Mouse (Mus musculus) limb, embryonic 15.5 days (tissue): ENCODE data around the gene Gtpbp4. TPM values are rescaled to one million over a fixed set of nuclear protein-coding genes. Genes with fewer than 3 reads are reported as not detected.
"Not testable (repeated sequence)": the region's sequence is repeated elsewhere in the genome, so short reads cannot be mapped to it uniquely, and the experiment has no call there.

Experiments used
- ATAC-seq: fragments of 200-750 bp; cut with Nextera tagmentation; 2 replicates; pipeline ENCODE4 v1.8.0; 2017; ENCODE audit warnings: low read depth, moderate TSS enrichment; ENCODE audit not compliant: insufficient number of reproducible peaks, low FRiP score, low TSS enrichment
- H3K27ac ChIP-seq: fragments of 300-500 bp; sonication (generic); 2 replicates; pipeline ENCODE4 v1.5.1; 2015; ENCODE audit warnings: moderate library complexity, mild to moderate bottlenecking, inconsistent platforms
- H3K27me3 ChIP-seq: fragments of 300-500 bp; sonication (generic); 2 replicates; pipeline ENCODE4 v1.6.1; 2015; ENCODE audit warnings: inconsistent platforms
- H3K36me3 ChIP-seq: fragments of 300-500 bp; sonication (generic); 2 replicates; pipeline ENCODE4 v1.6.1; 2015; ENCODE audit warnings: inconsistent platforms
- H3K4me1 ChIP-seq: fragments of 300-500 bp; sonication (generic); 2 replicates; pipeline ENCODE4 v1.6.1; 2015; ENCODE audit warnings: inconsistent platforms
- H3K4me2 ChIP-seq: fragments of 300-500 bp; sonication (generic); 2 replicates; pipeline ENCODE4 v1.6.1; 2015; ENCODE audit warnings: mild to moderate bottlenecking, inconsistent platforms
- H3K4me3 ChIP-seq: fragments of 300-500 bp; sonication (generic); 2 replicates; pipeline ENCODE4 v1.5.1; 2015; ENCODE audit warnings: mild to moderate bottlenecking, inconsistent platforms
- H3K9ac ChIP-seq: fragments of 300-500 bp; sonication (generic); 2 replicates; pipeline ENCODE4 v1.6.1; 2015; ENCODE audit warnings: inconsistent platforms
- H3K9me3 ChIP-seq: fragments of 300-500 bp; sonication (generic); 2 replicates; pipeline ENCODE4 v1.6.1; 2016; ENCODE audit warnings: inconsistent platforms
- WGBS: fragments of 180-500 bp; shearing (Covaris S2); methylation state at CpG from one replicate; pipeline ENCODE4 v1.1.7; 2015; 5-methylcytosine and 5-hydroxymethylcytosine counted together
- polyA plus RNA-seq: library from polyadenylated mRNA; unstranded; fragments of >200 nt; fragmentation: Nextera tagmentation; extraction: Ambion mirVana; gene quantifications from 2 replicates; pipeline ENCODE4 v1.2.1, GENCODE M21; 2015

Gtpbp4 gene
- polyA plus RNA-seq, 1 experiment from 2014 or later = 80.7 TPM

- ATAC-seq = no peak
- 8% methylated on average over 8 of the region's 8 CpGs for WGBS
- no peaks in the 10 kb centered on the region for H3K36me3 ChIP-seq
Observed at GRCm38 (mm10) chr13:9017190-9017589, 21.3 kb upstream of the Gtpbp4 start.

GRCm38 (mm10) chr13:9014431-9014830, 18.5 kb upstream of the Gtpbp4 start:
- Histone ChIP-seq H3K4me2 (no peak overlapping the region), H3K9ac (no peak overlapping the region), H3K9me3 (no peaks in the 10 kb centered on the region), H3K4me3 (no peak overlapping the region), H3K27me3 (no peaks in the 10 kb centered on the region), H3K36me3 (no peaks in the 10 kb centered on the region), H3K27ac (no peak overlapping the region), H3K4me1 (no peaks in the 10 kb centered on the region)
- 25% methylated on average over 3 of the region's 3 CpGs for WGBS
- no peak for ATAC-seq

More at GRCm38 (mm10) chr13:9017190-9017589, 21.3 kb upstream of the Gtpbp4 start:
- H3K4me1 ChIP-seq = no peaks in the 10 kb centered on the region
- no peak overlapping the region for H3K9ac ChIP-seq
- H3K27me3 ChIP-seq = no peaks in the 10 kb centered on the region
- no peaks in the 10 kb centered on the region for H3K9me3 ChIP-seq
- no peak overlapping the region for H3K4me2 ChIP-seq
- no peak overlapping the region for H3K27ac ChIP-seq
- no peak overlapping the region for H3K4me3 ChIP-seq

- no peaks in the 10 kb centered on the region for H3K27me3 ChIP-seq
- no peaks in the 10 kb centered on the region for H3K9me3 ChIP-seq
- no peak overlapping the region for H3K4me3 ChIP-seq
- WGBS = 79% methylated on average over 1 of the region's 1 CpGs
- no peak overlapping the region for H3K9ac ChIP-seq
- H3K4me2 ChIP-seq = no peak overlapping the region
- H3K4me1 ChIP-seq = no peaks in the 10 kb centered on the region
- ATAC-seq = no peak
- H3K36me3 ChIP-seq = no peaks in the 10 kb centered on the region
- no peak overlapping the region for H3K27ac ChIP-seq
Observed at GRCm38 (mm10) chr13:9013483-9013882, 17.6 kb upstream of the Gtpbp4 start.

GRCm38 (mm10) chr13:9011596-9012350, 15.9 kb upstream of the Gtpbp4 start:
- Histone ChIP-seq H3K4me3 (no peak overlapping the region), H3K27me3 (no peaks in the 10 kb centered on the region), H3K9me3 (no peaks in the 10 kb centered on the region), H3K36me3 (no peaks in the 10 kb centered on the region), H3K9ac (no peak overlapping the region), H3K4me1 (no peaks in the 10 kb centered on the region), H3K4me2 (no peak overlapping the region), H3K27ac (no peak overlapping the region)
- no peak for ATAC-seq
- 50% methylated on average over 12 of the region's 12 CpGs for WGBS

- ATAC-seq = no peak
- H3K9ac ChIP-seq = no peak overlapping the region
- WGBS = 78% methylated on average over 2 of the region's 2 CpGs
- no peak overlapping the region for H3K27ac ChIP-seq
- H3K4me2 ChIP-seq = no peak overlapping the region
- no peak overlapping the region for H3K4me3 ChIP-seq
- no peaks in the 10 kb centered on the region for H3K9me3 ChIP-seq
- H3K27me3 ChIP-seq = no peaks in the 10 kb centered on the region
- H3K36me3 ChIP-seq = no peaks in the 10 kb centered on the region
- H3K4me1 ChIP-seq = no peaks in the 10 kb centered on the region
Observed at GRCm38 (mm10) chr13:9003306-9003705, 7.4 kb upstream of the Gtpbp4 start.

- WGBS = 82% methylated on average over 8 of the region's 8 CpGs
- Histone ChIP-seq H3K36me3 (no peaks in the 10 kb centered on the region), H3K9ac (no peak overlapping the region), H3K27me3 (no peaks in the 10 kb centered on the region), H3K4me3 (no peak overlapping the region), H3K4me2 (no peak overlapping the region), H3K9me3 (no peaks in the 10 kb centered on the region), H3K4me1 (peaks cover 11% of the 10 kb centered on the region), H3K27ac (no peak overlapping the region)
- ATAC-seq = no peak
Observed at GRCm38 (mm10) chr13:8999464-8999863, 3.6 kb upstream of the Gtpbp4 start.

GRCm38 (mm10) chr13:8997221-8997620, 1.3 kb upstream of the Gtpbp4 start:
- H3K9ac ChIP-seq, H3K4me2 ChIP-seq, H3K9me3 ChIP-seq, ATAC-seq, H3K27ac ChIP-seq, H3K4me3 ChIP-seq, H3K36me3 ChIP-seq, H3K27me3 ChIP-seq: not testable (repeated sequence)
- WGBS = 81% methylated on average over 5 of the region's 5 CpGs
- peaks cover 12% of the 10 kb centered on the region for H3K4me1 ChIP-seq

- peak overlapping the region; percentile 69 for H3K4me2 ChIP-seq
- peak overlapping the region; percentile 79 for H3K9ac ChIP-seq
- ATAC-seq = peak; percentile 49; the same call in 1 of the 2 replicates
- peak overlapping the region; percentile 95 for H3K4me3 ChIP-seq
- H3K36me3 ChIP-seq = peaks cover 10% of the 10 kb centered on the region
- no peaks in the 10 kb centered on the region for H3K9me3 ChIP-seq
- no peaks in the 10 kb centered on the region for H3K27me3 ChIP-seq
- WGBS = 3% methylated on average over 33 of the region's 33 CpGs
- H3K4me1 ChIP-seq = peaks cover 12% of the 10 kb centered on the region
- H3K27ac ChIP-seq = peak overlapping the region; percentile 67; the same call in 1 of the 2 replicates
Observed at GRCm38 (mm10) chr13:8995159-8995989, 509 bp downstream of the Gtpbp4 start.

- Histone ChIP-seq H3K27me3 (no peaks in the 10 kb centered on the region), H3K4me1 (peaks cover 12% of the 10 kb centered on the region), H3K27ac (no peak overlapping the region), H3K4me2 (no peak overlapping the region), H3K9me3 (no peaks in the 10 kb centered on the region), H3K9ac (no peak overlapping the region), H3K36me3 (peaks cover 37% of the 10 kb centered on the region), H3K4me3 (no peak overlapping the region)
- whole genome bisulfite sequencing = 93% methylated on average over 6 of the region's 6 CpGs
- no peak for ATAC-seq
Observed at GRCm38 (mm10) chr13:8992231-8992630, 3.7 kb downstream of the Gtpbp4 start.

GRCm38 (mm10) chr13:8972972-8973371, 22.9 kb downstream of the Gtpbp4 start:
- no peak overlapping the region for H3K4me3 ChIP-seq
- no peak overlapping the region for H3K4me2 ChIP-seq
- WGBS = 91% methylated on average over 3 of the region's 3 CpGs
- no peaks in the 10 kb centered on the region for H3K27me3 ChIP-seq
- peaks cover 79% of the 10 kb centered on the region for H3K36me3 ChIP-seq
- no peaks in the 10 kb centered on the region for H3K9me3 ChIP-seq
- H3K9ac ChIP-seq = no peak overlapping the region
- no peaks in the 10 kb centered on the region for H3K4me1 ChIP-seq
- H3K27ac ChIP-seq = no peak overlapping the region
- no peak for ATAC-seq

GRCm38 (mm10) chr13:8972369-8972768, 23.5 kb downstream of the Gtpbp4 start:
- no peaks in the 10 kb centered on the region for H3K27me3 ChIP-seq
- no peaks in the 10 kb centered on the region for H3K9me3 ChIP-seq
- H3K36me3 ChIP-seq = peaks cover 80% of the 10 kb centered on the region
- H3K27ac ChIP-seq = no peak overlapping the region
- H3K4me3 ChIP-seq = no peak overlapping the region
- ATAC-seq = no peak
- H3K9ac ChIP-seq = no peak overlapping the region
- no peaks in the 10 kb centered on the region for H3K4me1 ChIP-seq
- H3K4me2 ChIP-seq = no peak overlapping the region

GRCm38 (mm10) chr13:8967742-8968141, 28.1 kb downstream of the Gtpbp4 start:
- peaks cover 39% of the 10 kb centered on the region for H3K36me3 ChIP-seq
- no peak overlapping the region for H3K9ac ChIP-seq
- H3K4me1 ChIP-seq = no peaks in the 10 kb centered on the region
- WGBS = 86% methylated on average over 8 of the region's 8 CpGs
- no peak overlapping the region for H3K4me3 ChIP-seq
- H3K27me3 ChIP-seq = no peaks in the 10 kb centered on the region
- H3K9me3 ChIP-seq = no peaks in the 10 kb centered on the region
- no peak overlapping the region for H3K4me2 ChIP-seq
- no peak for ATAC-seq
- no peak overlapping the region for H3K27ac ChIP-seq
